In the genomic region with DNA sequence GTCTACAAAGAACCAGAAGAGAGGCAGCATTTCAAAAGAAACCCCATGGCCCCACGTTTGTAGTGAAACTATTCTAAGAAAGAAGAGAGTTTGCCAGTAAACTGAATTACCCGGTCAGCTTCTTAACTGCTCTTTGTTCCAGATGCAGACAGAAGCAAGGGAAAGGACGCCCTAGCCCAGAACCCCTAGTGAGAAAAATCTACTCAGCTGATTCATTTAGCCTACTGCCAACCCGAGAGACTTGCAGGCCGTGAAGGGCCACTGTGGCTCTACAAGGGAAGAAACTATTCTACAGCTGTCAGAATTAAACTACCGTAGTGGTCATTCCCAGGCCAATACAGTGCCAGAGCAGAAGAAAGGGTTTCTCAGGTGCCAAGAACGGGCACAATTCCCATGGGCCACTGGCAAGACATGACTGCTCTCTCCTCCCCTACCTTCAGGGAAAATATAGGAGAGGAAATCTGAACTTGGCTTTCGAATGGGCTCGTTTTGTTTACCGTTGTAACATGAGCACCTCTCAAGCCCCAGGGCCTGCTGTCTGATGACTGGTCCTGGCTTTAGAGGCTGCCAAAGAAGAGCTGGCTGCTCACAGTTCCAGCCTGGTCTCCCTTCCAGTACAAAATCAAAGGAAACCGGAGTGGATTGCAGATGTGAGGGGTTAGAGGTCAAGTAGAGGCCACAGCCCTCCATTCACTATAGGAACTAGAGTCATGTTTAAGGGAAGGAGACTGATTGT, we compare ENCODE assay signal across 10 mouse cellular contexts.
DNase-seq lines count a peak whose midpoint lies in the region; ATAC-seq and TF ChIP-seq lines count a peak whose summit lies in the region.
"Had no signal": no experiment of that assay in that cellular context is flagged by ENCODE, and none has a peak within 500 bp of the region (broad histone marks: within the 10 kb centered on the region; RNA-seq: fewer than 3 reads in every experiment).

No protein-coding gene starts in this region.

- peaks cover 10% of the 10 kb centered on the region; the same call in 1 of the 2 replicates for H3K4me1 ChIP-seq in stomach, embryonic 14.5 days (ENCODE audit: control insufficient read depth, insufficient read depth, low read length)
- H3K4me1 ChIP-seq in stomach, postnatal 0 days (replicated peaks; ENCODE audit: control insufficient read depth, insufficient read depth), result 0 out of 2 replicates have a peak, but pooled peaks cover 2% of the 10 kb centered on the region
- peaks cover 33% of the 10 kb centered on the region for H3K4me1 ChIP-seq in limb, embryonic 13.5 days

- 34% methylated on average over 11 of the region's 11 CpGs for WGBS in stomach, embryonic 14.5 days
- 34% methylated on average over 11 of the region's 11 CpGs for WGBS in stomach, postnatal 0 days
- WGBS in limb, embryonic 13.5 days, result 12% methylated on average over 11 of the region's 11 CpGs

- ATAC-seq in stomach, embryonic 14.5 days (ENCODE audit: insufficient number of reproducible peaks, insufficient read depth, low FRiP score, low read depth), result no peak; the same call in 1 of the 2 replicates
- no peak for ATAC-seq in stomach, postnatal 0 days (ENCODE audit: low FRiP score, low TSS enrichment)
- no peak for ATAC-seq in limb, embryonic 13.5 days (ENCODE audit: low FRiP score, low read depth)
- ATAC-seq: inflammation-experienced regulatory T-cells, adult 6 months had no signal

- no peaks in the 10 kb centered on the region for H3K36me3 ChIP-seq in stomach, embryonic 14.5 days (ENCODE audit: control insufficient read depth, insufficient read depth, low read length)
- H3K36me3 ChIP-seq in stomach, postnatal 0 days (ENCODE audit: control insufficient read depth, insufficient read depth, low read length), result no peaks in the 10 kb centered on the region
- no peaks in the 10 kb centered on the region for H3K36me3 ChIP-seq in limb, embryonic 13.5 days

- TF ChIP-seq EP300 in stomach, postnatal 0 days (optimal IDR thresholded peaks at IDR 0.05), result no peak

- no peak overlapping the region for H3K9ac ChIP-seq in stomach, embryonic 14.5 days (replicated peaks; ENCODE audit: low read depth, low read length)
- H3K9ac ChIP-seq in stomach, postnatal 0 days (ENCODE audit: low read length), result no peak overlapping the region
- no peak overlapping the region for H3K9ac ChIP-seq in limb, embryonic 13.5 days

- no peak overlapping the region for H3K4me2 ChIP-seq in stomach, embryonic 14.5 days (replicated peaks; ENCODE audit: low read depth, low read length)
- H3K4me2 ChIP-seq in stomach, postnatal 0 days (replicated peaks; ENCODE audit: low read depth), result no peak overlapping the region
- no peak overlapping the region for H3K4me2 ChIP-seq in limb, embryonic 13.5 days (replicated peaks)

- H3K4me3 ChIP-seq in stomach, embryonic 14.5 days (ENCODE audit: low read depth, low read length), result no peak overlapping the region
- no peak overlapping the region for H3K4me3 ChIP-seq in stomach, postnatal 0 days (ENCODE audit: low read depth, low read length)
- no peak overlapping the region for H3K4me3 ChIP-seq in limb, embryonic 13.5 days

- TF ChIP-seq CTCF in stomach, postnatal 0 days (IDR thresholded peaks at IDR 0.05; ENCODE audit: low read depth), result no peak

- H3K9me3 ChIP-seq in stomach, embryonic 14.5 days (ENCODE audit: control insufficient read depth, low read depth, low read length), result no peaks in the 10 kb centered on the region
- H3K9me3 ChIP-seq in stomach, postnatal 0 days (ENCODE audit: control insufficient read depth, low read length), result no peaks in the 10 kb centered on the region
- H3K9me3 ChIP-seq in limb, embryonic 13.5 days, result no peaks in the 10 kb centered on the region

- no peaks in the 10 kb centered on the region for H3K27me3 ChIP-seq in stomach, embryonic 14.5 days (ENCODE audit: control insufficient read depth, insufficient read depth, low read length)
- H3K27me3 ChIP-seq in stomach, postnatal 0 days (ENCODE audit: control insufficient read depth, insufficient read depth, low read length), result no peaks in the 10 kb centered on the region
- no peaks in the 10 kb centered on the region for H3K27me3 ChIP-seq in limb, embryonic 13.5 days

- H3K27ac ChIP-seq in stomach, embryonic 14.5 days (ENCODE audit: low read length), result peak overlapping the region; percentile 15; the same call in 1 of the 2 replicates
- no peak overlapping the region for H3K27ac ChIP-seq in stomach, postnatal 0 days (replicated peaks)
- H3K27ac ChIP-seq in limb, embryonic 13.5 days, result peak overlapping the region; percentile 63; the same call in 1 of the 2 replicates

- DNase-seq in adrenal gland, postnatal 10 days, result peak; percentile 22
- no peak for DNase-seq in adrenal gland, postnatal 36 days
- no peak for DNase-seq in stomach, postnatal 0 days (ENCODE audit: low spot score)
- DNase-seq in yolk sac, embryonic 10.5 days (ENCODE audit: low spot score), result peak; percentile 47
- DNase-seq in cerebellum, adult 11 months, result no peak
- DNase-seq in frontal cortex, postnatal 36 days (ENCODE audit: low spot score in 2 of 2), result no peak
- DNase-seq: right cerebral cortex, postnatal 14 days had no signal

Comparison
In these comparisons a context has a peak if more than half of its experiments do, and no peak if none do; other contexts are left out.
1. DNase-seq: peak in adrenal gland, postnatal 10 days (single experiment) and yolk sac, embryonic 10.5 days (single experiment); none in adrenal gland, postnatal 36 days (0 of 2), stomach, postnatal 0 days (single experiment), cerebellum, adult 11 months (single experiment) and frontal cortex, postnatal 36 days (0 of 2).